Mouse (Mus musculus) left cerebral cortex, adult 8-10 months (tissue): Measurements from ENCODE around the gene Fam135a. TPM values are rescaled to one million over a fixed set of nuclear protein-coding genes. Genes with fewer than 3 reads are reported as not detected.

ENCODE experiments used
- DNase-seq, 2 experiments: peaks; one replicate each; pipeline ENCODE4 v3.0.0; 2022; ENCODE audit warnings: low spot score in 2 of 2
- total RNA-seq, 4 experiments: library from RNA; stranded (reverse); gene quantifications; 2 replicates each; pipeline ENCODE4 v1.2.4; 2022

Gene Fam135a
- 10 to 100 TPM; 32.0 to 37.2 (median 32.5) TPM for total RNA-seq

DNA sequence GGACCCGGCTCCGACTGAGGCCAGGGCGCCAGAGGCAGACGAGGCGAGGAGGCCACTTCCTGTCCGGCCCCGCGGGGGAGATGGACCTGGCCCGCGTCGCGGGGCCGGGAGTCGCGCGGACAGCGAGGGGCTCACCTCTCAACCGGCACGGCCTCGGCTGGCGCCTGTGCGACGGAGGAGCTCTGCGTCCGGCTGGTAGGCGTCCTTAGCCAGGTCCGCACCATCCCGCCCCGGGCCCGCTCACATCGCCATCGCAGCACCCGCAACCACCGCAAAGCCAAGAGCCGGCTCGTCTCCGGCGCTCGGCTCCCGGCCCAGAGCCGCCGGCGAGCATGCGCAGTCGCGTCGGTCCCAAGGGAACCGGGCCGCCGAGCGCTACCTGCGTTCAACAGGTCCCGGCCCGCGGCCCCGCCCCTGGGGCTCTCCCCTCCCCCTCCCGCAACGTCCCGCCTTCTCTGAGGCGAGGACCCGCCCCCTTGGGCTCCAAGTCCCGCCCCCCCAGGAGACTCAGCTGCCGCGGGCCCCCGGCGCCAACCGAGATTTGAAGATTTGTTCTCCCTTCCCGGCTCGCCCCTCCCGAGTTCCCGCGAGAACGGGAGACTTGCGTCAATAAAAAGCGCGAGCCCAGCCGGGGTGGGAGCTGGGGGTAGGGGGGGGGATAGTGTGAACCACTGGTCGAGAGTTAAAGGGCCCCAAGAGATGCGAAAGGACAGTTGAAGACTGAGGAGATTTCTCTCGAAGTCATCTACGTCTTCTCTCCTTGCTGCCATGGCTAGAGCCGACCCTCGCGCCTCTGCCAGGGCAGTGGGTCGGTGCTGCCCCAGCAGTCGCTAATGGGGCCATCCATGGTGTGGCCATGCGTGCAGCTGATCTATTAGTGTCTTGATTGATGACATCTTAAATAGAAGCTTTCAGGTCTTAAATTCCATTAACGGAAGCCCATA is at the start of gene Fam135a:
Gene Fam135a, minus strand, starts transcription at position 416 of the 944 bp plus-strand sequence.
- DNase-seq, result peak; percentile 68 to 93

DNA sequence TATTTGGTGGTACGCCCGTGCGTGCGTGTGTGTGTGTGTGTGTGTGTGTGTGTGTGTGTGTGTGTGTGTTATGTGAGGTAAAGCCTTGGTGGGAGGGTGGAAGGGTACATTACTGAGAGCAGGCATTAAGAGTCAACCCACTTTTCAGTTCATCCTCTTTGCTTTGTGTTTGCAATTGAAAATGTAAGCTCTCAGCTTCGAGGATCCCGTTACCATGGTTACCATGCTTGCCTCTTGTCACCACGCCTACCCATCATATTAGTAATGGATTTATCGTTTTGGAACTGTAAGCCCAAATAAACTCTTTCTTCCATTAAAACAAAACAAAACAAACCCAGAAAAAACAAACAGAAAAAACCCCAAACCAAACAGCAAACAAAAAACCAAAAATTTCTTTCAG is 43.4 kb upstream of the Fam135a start:
- DNase-seq, result no peak

GRCm38 (mm10) chr1:24140555-24140954 is 40.4 kb upstream of the Fam135a start:
- no peak for DNase-seq

- DNase-seq, result peak; percentile 23 to 47
Observed at GRCm38 (mm10) chr1:24137133-24137532, 37.0 kb upstream of the Fam135a start.

DNA sequence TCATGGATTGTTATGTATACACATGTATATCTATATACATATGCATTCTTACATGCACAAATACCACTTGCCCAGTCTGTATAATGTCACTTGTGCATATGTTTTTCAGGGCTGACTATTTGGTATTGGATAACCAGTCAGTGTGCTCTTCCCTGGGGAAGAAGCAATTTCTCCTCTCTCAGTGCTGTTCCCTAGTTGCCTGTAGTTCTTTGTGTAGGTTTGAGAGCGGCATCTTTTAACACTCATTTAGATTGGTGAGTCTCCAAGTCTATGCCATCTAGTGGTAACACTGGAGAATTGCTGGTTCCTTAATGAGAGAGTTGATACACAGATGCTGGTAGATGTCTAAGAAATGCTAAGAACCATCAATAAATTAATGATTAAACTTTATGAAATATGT is 34.7 kb upstream of the Fam135a start:
- DNase-seq, result no peak

DNA sequence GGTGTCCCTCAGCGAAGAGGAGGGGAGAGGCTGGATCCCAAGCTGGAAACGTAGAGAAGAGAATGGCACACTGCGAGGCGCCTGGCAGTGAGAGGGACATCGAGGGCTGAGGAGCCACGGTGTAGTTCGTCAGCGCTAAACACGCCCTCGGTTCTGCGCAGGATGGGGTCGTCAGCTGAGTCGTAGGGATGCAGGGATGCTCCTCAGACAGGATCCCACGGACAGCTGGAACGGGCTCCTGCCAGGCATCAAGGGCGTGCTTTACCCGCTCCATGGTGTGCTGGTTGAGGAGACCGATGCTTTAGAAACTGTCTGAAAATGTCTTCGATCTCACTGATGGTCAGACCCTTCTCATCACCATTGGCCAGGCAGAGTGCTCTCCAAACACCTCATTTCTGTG is 33.7 kb upstream of the Fam135a start:
- DNase-seq, result no peak

GRCm38 (mm10) chr1:24127866-24128265 is 27.7 kb upstream of the Fam135a start:
- DNase-seq, result no peak

DNA sequence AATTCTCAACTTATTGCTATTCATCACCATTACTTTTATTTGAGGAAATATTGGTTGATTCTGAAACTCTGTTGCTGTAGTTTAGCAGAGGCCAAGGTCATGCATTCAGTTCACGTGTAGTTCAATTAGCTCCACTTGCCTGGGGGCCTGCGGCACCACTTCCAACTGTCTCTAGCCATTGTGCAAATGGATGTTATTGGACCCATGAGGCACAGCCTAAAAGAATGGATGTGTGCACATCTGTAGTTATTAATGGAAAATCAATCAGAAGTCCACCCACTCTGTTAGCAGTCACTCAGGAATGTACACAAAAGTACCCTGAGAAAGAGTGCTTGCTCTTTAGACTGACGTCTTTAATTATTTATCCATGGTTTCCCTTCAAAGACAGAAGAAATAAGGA is 24.5 kb upstream of the Fam135a start:
- DNase-seq, result no peak

DNA sequence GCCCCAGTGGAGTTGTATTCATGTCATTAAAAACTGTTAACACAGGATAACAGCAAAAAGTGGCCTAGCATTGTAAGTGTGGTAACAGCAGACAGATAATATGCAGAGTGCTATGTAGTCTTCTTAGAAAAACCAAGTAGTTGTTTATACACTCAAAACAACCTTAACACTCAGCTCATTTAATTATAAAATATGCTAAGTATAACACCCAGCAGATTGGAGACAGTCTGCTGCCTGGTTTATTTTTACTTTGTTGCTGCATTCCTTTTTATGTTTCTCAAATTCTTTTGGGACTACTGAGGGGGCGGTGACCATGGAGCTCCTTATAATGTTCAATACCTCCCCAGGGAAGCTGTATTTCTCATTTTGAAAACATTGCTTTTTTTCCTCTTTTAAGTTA is 22.4 kb upstream of the Fam135a start:
- peak in 1 of 2 experiments; percentile 57 for DNase-seq

DNA sequence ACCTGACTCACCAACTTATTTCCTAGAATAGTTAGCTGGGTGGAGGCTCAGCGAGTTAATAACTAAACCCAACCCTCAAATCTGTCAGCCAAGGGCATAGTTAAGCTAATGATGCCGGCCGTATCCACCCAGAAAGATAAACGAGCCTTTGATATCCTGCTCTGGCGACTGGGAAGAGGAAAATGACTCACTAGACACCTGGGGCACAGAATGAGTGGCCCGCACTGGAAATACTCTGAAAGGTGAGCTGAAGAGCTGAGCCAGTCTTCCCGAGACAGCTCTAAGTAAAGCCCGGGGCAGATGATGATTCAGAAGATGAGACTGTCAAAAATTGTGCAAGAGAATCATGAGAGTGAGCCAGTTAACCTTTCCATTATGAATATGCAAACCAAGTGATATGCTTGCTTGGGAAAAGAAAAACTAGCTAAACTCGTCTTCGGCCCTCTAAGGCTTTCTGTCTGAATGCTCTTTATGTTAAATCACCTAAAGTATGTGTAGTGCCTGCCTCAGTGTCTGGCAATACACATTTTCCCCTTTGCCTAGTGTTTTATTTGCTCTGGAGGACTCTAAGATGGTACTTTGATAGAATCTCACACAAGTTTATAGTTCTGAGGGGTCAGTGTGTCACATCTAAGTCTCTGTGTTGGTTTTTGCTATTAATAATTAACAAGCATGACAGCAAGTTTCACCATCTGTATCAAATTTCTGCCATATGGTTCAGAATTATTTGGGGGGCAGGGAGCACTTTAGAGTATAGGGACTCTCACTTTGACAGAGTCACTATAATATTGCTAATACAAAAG is 8.0 kb upstream of the Fam135a start:
- no peak for DNase-seq

DNA sequence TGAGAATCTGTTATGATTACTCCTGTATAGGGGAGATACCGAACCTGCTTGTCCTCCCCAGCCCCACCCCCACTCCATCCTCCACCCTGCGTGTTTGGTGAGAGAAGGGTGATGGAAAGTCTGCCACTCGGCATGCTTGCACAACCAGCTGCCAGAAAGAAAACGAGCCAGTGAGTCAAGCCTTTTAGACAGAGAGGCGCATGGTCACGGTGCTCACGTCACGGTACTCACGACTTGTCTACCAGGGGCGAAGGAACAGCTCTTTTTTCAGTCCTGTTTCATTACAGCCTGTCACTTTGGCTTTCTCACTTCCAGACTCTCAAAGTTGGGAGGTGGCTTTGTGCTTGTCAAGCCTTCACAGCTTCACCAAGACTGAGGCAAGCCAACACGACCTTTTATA is 7.2 kb upstream of the Fam135a start:
- DNase-seq, result peak in 1 of 2 experiments; percentile 33

DNA sequence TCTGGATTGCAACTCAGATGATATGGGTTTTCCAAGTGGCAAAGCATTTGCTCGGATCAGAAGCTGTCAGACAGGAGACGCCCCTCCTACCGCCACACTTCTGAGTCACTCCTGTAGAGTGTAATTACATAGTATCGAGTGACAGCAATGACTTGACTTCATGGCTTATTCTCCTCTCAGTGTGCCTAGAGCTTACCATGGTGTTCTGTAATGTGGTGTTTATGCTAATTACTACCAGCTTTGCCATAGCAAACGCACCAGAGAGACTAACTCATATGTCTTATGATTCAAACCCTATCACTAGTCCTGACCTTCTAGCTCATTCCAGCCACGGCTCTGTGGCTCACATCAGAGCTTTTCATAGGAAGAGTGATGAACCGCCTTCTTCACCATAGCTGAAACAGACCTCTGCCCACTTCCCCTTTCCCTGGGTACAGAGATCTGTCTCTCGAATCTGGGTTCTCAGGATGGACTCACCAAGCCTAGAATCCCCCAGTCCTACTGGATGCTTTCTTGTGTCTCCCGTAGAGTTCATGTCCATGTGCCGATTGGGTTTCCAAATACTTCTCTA is 2.5 kb upstream of the Fam135a start:
- DNase-seq, result no peak

DNA sequence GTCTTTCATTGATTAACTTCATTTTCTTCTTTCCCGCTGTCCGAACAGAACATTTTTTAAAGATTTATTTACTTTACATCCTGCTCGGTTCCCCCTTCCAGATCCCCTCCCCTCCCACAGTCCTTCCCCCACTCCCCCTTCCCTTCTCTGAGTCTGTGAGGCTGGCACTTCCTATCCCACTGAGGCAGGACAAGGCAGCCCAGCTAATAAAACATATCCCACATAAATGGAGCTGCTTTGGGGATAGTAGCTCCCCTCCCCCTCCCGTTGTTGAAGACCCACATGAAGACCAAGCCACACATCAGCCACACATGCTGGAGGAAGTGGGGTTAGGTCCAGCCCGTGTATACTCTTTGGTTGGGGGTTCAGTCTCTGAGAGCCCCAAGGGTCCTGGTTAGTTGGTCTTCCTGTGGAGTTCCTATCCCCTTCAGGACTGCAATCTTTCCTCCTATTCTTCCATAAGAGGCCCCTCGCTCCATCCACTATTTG is 773 bp upstream of the Fam135a start:
- no peak for DNase-seq

- DNase-seq, result peak in 1 of 2 experiments; percentile 13
Observed at GRCm38 (mm10) chr1:24099541-24099925, 608 bp downstream of the Fam135a start.

DNA sequence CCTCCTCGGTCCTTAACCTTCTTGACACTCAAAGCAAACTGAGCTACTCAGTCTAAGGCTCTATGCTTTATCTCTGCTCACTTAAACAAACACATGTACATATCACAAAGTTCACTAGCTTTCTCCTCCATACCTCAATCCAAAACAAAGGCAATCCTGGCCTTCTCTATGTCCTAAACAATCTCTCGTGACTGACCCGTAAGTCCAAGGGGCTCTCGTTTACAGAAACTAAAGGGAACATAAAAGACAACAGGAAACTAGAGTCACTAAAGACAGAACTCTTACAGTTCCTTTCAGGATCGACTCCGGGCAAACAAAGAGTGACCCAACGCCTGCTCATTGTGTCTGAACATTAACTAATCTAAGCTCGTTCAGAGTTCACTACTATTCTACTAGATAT is 2.6 kb downstream of the Fam135a start:
- no peak for DNase-seq

DNA sequence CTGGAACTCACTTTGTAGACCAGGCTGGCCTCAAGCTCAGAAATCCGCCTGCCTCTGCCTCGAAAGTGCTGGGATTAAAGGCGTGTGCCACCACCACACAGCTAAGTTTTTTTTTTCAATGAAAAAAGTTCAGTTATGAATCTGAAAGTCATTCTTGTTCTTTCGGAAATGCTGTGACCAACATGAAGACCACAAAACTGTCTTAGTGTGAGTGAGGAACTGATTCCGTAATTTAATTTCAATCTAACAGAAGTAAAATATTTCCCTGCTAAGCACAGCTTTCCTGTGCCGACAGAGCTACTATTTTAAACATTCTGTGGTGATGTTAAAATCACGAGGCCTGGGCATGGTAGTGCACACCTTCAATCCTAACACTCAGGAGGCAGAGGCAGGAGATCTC is 7.7 kb downstream of the Fam135a start:
- DNase-seq, result no peak

GRCm38 (mm10) chr1:24090603-24091002 is 9.5 kb downstream of the Fam135a start:
- no peak for DNase-seq

DNA sequence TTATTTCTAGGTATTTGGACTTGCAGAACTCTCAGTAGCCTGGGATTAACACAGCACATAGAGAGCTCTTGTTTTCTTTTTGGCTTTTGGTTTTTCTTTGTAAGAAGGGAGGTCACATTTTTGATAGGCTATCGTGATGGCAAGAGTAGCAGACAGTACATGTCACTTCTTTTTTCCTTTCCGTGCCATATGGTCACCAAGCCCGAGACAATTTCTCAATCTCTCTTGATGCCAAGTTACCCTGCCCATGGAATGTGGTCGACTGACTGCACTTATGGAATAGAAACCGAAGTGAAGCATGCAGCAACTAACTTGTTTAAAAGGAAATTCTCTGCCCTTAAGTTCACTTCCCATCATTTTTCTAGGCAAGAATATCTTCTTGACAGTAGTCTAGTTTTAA is 10.0 kb downstream of the Fam135a start:
- no peak for DNase-seq

- DNase-seq, result no peak
Observed at GRCm38 (mm10) chr1:24086176-24086575, 14.0 kb downstream of the Fam135a start.

DNA sequence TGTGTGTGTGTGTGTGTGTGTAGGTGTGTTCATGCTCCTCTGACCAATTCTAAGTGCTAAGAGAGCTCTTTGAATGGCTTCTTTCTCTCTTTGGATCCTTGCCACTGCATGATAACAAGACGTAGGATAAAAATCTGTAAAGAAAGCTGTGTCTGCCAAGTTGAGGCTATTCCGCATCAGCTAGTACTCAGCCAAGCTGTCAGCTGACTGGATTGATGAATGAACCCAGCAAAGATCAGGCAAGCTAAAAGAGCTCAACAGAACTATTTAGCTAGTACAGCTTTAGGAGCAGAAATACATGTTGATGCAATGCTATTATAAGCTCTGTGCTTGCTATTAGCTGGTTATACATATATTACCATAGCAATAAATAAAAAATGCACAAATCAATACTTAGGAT is 25.7 kb downstream of the Fam135a start:
- no peak for DNase-seq

GRCm38 (mm10) chr1:24073386-24074248 is 26.5 kb downstream of the Fam135a start:
- no peak for DNase-seq
